Mouse (Mus musculus): ENCODE measurements around the gene Pisd. TPM values are rescaled to one million over a fixed set of nuclear protein-coding genes. Genes with fewer than 3 reads are reported as not detected.
A peak's percentile ranks its signal among the peaks of the same experiment; 100 is the strongest.
"Not testable (repeated sequence)": the region's sequence is repeated elsewhere in the genome, so short reads cannot be mapped to it uniquely, and the experiment has no call there.

Pisd gene
- polyA plus RNA-seq, 1 experiment from 2014 or later, result 83.2 TPM

DNA sequence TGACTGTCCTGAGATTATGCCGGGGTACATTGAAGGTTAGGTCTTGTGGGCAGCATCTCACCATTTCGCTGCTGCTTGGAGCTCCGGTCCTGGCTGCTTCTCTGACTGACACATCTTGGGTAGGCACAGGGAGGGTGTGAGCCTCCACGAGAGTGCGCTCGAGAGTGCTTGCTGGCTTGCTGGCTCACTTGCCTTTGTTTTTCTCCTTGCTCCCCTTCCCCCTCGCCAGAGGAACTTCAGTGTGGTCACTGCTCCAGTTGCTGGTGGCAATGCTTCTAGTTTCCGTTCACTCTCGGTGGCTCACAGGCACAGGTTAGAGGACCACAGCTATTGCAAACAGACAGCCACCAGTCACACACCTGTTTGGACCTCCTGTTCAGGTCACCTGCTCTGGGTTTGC is 43.3 kb downstream of the Pisd start:
- Histone ChIP-seq H3K4me3 (no peak overlapping the region), H3K4me2 (replicated peaks) (no peak overlapping the region), H3K4me1 (peaks cover 26% of the 10 kb centered on the region), H3K27me3 (no peaks in the 10 kb centered on the region), H3K9me3 (replicated peaks) (no peaks in the 10 kb centered on the region), H3K36me3 (peaks cover 8% of the 10 kb centered on the region; the same call in 1 of the 2 replicates), H3K27ac (peak overlapping the region; percentile 67; the same call in 1 of the 2 replicates), H3K9ac (no peak overlapping the region)
- 54% methylated on average over 9 of the region's 9 CpGs for WGBS
- 0 out of 2 replicates have a peak, but pooled peaks have one; percentile 27 for ATAC-seq (ENCODE audit: low FRiP score)

DNA sequence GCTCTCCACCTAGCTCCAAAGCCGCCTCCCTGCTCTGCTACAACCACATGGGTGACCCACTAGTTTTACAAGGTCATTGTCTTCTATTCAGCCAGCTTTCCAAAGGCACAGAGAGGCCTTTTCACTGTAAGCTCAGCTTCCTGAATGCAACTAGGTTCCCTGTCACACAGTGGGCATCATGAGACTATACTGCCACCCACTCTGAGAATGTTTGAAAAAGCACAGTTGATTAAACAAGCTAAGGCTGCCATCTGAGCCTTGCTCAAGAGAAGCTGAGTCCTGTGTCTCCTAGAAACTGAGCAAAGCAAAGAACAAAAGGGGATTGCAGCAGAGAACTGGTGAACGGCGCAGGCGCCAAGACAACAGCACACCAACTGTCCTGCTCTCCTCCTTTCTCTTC is 44.1 kb downstream of the Pisd start:
- peak; percentile 40; the same call in 1 of the 2 replicates for ATAC-seq (ENCODE audit: low FRiP score)
- not testable (repeated sequence) for H3K9me3 ChIP-seq (replicated peaks); H3K4me3 ChIP-seq; H3K27me3 ChIP-seq; H3K4me2 ChIP-seq (replicated peaks); H3K9ac ChIP-seq
- 67% methylated on average over 4 of the region's 4 CpGs for WGBS
- Histone ChIP-seq H3K27ac (peak overlapping the region; percentile 67), H3K36me3 (peaks cover 10% of the 10 kb centered on the region; the same call in 1 of the 2 replicates), H3K4me1 (peaks cover 25% of the 10 kb centered on the region)

GRCm38 (mm10) chr5:32740850-32741249 is 44.6 kb downstream of the Pisd start:
- not testable (repeated sequence) for H3K27me3 ChIP-seq; H3K9me3 ChIP-seq (replicated peaks); H3K9ac ChIP-seq; H3K4me2 ChIP-seq (replicated peaks); H3K4me3 ChIP-seq; ATAC-seq (ENCODE audit: low FRiP score)
- Histone ChIP-seq H3K27ac (peak overlapping the region; percentile 40; the same call in 1 of the 2 replicates), H3K36me3 (peaks cover 10% of the 10 kb centered on the region; the same call in 1 of the 2 replicates), H3K4me1 (peaks cover 19% of the 10 kb centered on the region)
- WGBS, result 80% methylated on average over 8 of the region's 8 CpGs

DNA sequence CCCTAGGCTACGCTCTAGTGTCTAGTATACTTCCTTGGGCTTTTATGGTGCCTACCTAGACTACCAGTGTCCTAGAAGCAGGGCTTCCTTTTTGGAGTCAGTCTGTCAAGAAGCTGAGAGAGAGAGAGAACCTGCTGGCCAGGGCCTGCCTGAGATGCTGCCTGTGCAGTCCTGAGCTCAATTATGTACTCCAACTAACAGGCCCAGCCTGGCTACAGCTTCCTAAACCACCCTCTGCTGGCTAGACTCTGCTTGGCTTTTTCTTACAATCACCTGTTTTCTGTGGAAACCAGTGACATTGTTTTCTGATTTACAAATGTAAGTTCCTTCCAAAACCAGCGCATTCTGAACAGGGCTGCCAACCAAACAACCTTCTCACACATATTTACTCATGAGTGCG is 45.3 kb downstream of the Pisd start:
- no peak for ATAC-seq (ENCODE audit: low FRiP score)

GRCm38 (mm10) chr5:32736770-32737169 is 48.7 kb downstream of the Pisd start:
- 84% methylated on average over 3 of the region's 3 CpGs for WGBS
- H3K27me3 ChIP-seq; H3K4me2 ChIP-seq (replicated peaks); H3K4me1 ChIP-seq; H3K27ac ChIP-seq; H3K9me3 ChIP-seq (replicated peaks); H3K4me3 ChIP-seq; H3K9ac ChIP-seq: not testable (repeated sequence)
- peaks cover 26% of the 10 kb centered on the region for H3K36me3 ChIP-seq
- ATAC-seq (ENCODE audit: low FRiP score), result peak; percentile 53; the same call in 1 of the 2 replicates

More for the DNA sequence above, 45.3 kb downstream of the Pisd start:
- Histone ChIP-seq H3K9me3 (replicated peaks) (no peaks in the 10 kb centered on the region), H3K9ac (no peak overlapping the region), H3K4me2 (replicated peaks) (no peak overlapping the region), H3K4me3 (no peak overlapping the region), H3K27me3 (no peaks in the 10 kb centered on the region), H3K4me1 (peaks cover 14% of the 10 kb centered on the region), H3K27ac (peak overlapping the region; percentile 40; the same call in 1 of the 2 replicates), H3K36me3 (peaks cover 15% of the 10 kb centered on the region)
- 97% methylated on average over 3 of the region's 3 CpGs for WGBS

DNA sequence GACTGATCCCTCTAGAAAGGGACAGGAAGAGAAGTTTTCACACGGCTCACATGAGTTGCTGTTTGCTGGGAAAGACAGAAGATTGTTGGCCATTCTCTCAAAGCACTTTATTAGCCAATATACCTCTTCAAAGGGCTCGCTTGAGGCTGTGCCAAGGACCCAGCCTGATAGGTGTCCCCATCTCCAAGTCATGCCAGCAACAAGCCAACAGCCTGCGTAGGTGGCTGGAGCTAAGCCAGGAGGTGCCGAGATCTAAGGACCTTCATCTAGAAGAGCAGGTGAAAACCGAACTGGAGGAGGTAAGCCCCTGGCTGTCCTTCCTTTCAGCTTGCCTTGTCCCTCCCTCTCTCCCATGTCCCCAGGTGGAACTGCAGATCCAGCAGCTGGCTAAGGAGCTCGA is 49.7 kb downstream of the Pisd start:
- H3K36me3 ChIP-seq, result peaks cover 26% of the 10 kb centered on the region
- no peak for ATAC-seq (ENCODE audit: low FRiP score)
- no peak overlapping the region for H3K27ac ChIP-seq
- H3K9me3 ChIP-seq (replicated peaks), result no peaks in the 10 kb centered on the region
- no peaks in the 10 kb centered on the region for H3K27me3 ChIP-seq
- H3K9ac ChIP-seq, result no peak overlapping the region
- no peaks in the 10 kb centered on the region for H3K4me1 ChIP-seq
- no peak overlapping the region for H3K4me3 ChIP-seq
- H3K4me2 ChIP-seq (replicated peaks), result no peak overlapping the region
- WGBS, result 91% methylated on average over 6 of the region's 6 CpGs

- WGBS, result 94% methylated on average over 6 of the region's 6 CpGs
- H3K9ac ChIP-seq; H3K9me3 ChIP-seq (replicated peaks); H3K27me3 ChIP-seq; H3K4me2 ChIP-seq (replicated peaks); H3K4me1 ChIP-seq; H3K27ac ChIP-seq; H3K4me3 ChIP-seq: not testable (repeated sequence)
- ATAC-seq (ENCODE audit: low FRiP score), result peak; percentile 52; the same call in 1 of the 2 replicates
- H3K36me3 ChIP-seq, result peaks cover 26% of the 10 kb centered on the region
Measured at GRCm38 (mm10) chr5:32733892-32734291, 51.6 kb downstream of the Pisd start.

GRCm38 (mm10) chr5:32728851-32729250 is 56.6 kb downstream of the Pisd start:
- H3K4me2 ChIP-seq (replicated peaks), result no peak overlapping the region
- no peaks in the 10 kb centered on the region for H3K27me3 ChIP-seq
- no peak overlapping the region for H3K4me3 ChIP-seq
- H3K9ac ChIP-seq, result no peak overlapping the region
- no peak for ATAC-seq (ENCODE audit: low FRiP score)
- H3K9me3 ChIP-seq (replicated peaks), result 0 out of 2 replicates have a peak, but pooled peaks cover 3% of the 10 kb centered on the region
- 86% methylated on average over 8 of the region's 8 CpGs for WGBS
- no peaks in the 10 kb centered on the region for H3K4me1 ChIP-seq
- H3K36me3 ChIP-seq, result peaks cover 7% of the 10 kb centered on the region; the same call in 1 of the 2 replicates
- H3K27ac ChIP-seq, result no peak overlapping the region

DNA sequence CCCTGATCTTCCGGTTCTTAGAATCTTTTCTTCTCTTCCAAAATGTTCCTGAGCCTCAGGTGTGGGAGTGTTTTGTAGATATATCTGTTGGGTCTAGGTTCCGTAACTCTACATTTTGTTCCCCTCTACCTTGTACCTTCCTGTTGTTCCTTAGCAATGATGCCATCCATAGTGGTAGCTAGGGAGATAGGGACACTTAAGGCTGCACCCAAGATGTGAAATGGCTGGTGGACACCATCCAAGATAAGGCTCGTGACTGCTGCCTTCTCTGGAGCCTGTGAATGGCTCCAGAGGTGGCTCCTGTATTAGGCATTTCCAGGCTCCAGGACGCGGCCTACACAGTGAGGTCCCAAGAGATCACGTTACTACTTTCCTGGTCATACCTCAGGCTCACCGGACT is 57.1 kb downstream of the Pisd start:
- Histone ChIP-seq H3K9ac (no peak overlapping the region), H3K27me3 (no peaks in the 10 kb centered on the region), H3K36me3 (peaks cover 1% of the 10 kb centered on the region; the same call in 1 of the 2 replicates), H3K9me3 (replicated peaks) (0 out of 2 replicates have a peak, but pooled peaks cover 3% of the 10 kb centered on the region), H3K27ac (no peak overlapping the region), H3K4me3 (no peak overlapping the region), H3K4me1 (no peaks in the 10 kb centered on the region), H3K4me2 (replicated peaks) (no peak overlapping the region)
- ATAC-seq (ENCODE audit: low FRiP score), result no peak
- 81% methylated on average over 7 of the region's 7 CpGs for WGBS

GRCm38 (mm10) chr5:32725397-32725796 is 60.0 kb downstream of the Pisd start:
- WGBS, result 83% methylated on average over 3 of the region's 3 CpGs
- H3K4me3 ChIP-seq; H3K4me2 ChIP-seq (replicated peaks); H3K4me1 ChIP-seq; H3K27ac ChIP-seq; H3K27me3 ChIP-seq; H3K9ac ChIP-seq; H3K9me3 ChIP-seq (replicated peaks); H3K36me3 ChIP-seq; ATAC-seq (ENCODE audit: low FRiP score): not testable (repeated sequence)

- H3K9me3 ChIP-seq (replicated peaks), result 0 out of 2 replicates have a peak, but pooled peaks cover 3% of the 10 kb centered on the region
- no peak overlapping the region for H3K4me3 ChIP-seq
- no peaks in the 10 kb centered on the region for H3K27me3 ChIP-seq
- 88% methylated on average over 7 of the region's 7 CpGs for WGBS
- no peak overlapping the region for H3K9ac ChIP-seq
- no peak for ATAC-seq (ENCODE audit: low FRiP score)
- H3K4me2 ChIP-seq (replicated peaks), result no peak overlapping the region
- no peaks in the 10 kb centered on the region for H3K4me1 ChIP-seq
- no peak overlapping the region for H3K27ac ChIP-seq
- no peaks in the 10 kb centered on the region for H3K36me3 ChIP-seq
Measured at GRCm38 (mm10) chr5:32723981-32724380, 61.5 kb downstream of the Pisd start.

DNA sequence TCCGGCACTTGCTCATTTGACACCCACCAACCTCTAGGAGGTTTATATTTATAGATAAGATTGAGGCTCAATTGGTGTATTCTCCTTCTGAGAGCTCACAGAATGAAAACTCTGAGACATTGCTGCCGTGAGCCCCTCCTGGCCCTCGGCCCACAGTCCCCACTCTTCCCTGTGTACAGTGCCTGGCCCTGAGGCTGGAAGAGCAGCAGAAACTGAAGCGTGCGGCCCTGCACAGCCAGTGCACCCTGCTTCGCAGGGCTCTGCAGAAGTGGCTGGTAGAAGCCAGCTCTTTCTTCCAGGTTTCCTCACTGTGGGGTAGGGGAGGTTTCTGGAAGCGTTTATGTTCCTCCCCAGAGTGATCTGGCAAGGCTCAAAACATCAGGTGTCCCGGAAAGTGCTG is 62.7 kb downstream of the Pisd start:
- H3K9ac ChIP-seq; ATAC-seq (ENCODE audit: low FRiP score); H3K36me3 ChIP-seq; H3K27me3 ChIP-seq; H3K27ac ChIP-seq; H3K4me2 ChIP-seq (replicated peaks); H3K9me3 ChIP-seq (replicated peaks); H3K4me1 ChIP-seq; H3K4me3 ChIP-seq: not testable (repeated sequence)
- 83% methylated on average over 8 of the region's 8 CpGs for WGBS

- H3K27me3 ChIP-seq, result no peaks in the 10 kb centered on the region
- H3K4me1 ChIP-seq, result no peaks in the 10 kb centered on the region
- no peak overlapping the region for H3K4me2 ChIP-seq (replicated peaks)
- no peaks in the 10 kb centered on the region for H3K36me3 ChIP-seq
- 70% methylated on average over 7 of the region's 7 CpGs for WGBS
- H3K27ac ChIP-seq, result no peak overlapping the region
- 0 out of 2 replicates have a peak, but pooled peaks cover 3% of the 10 kb centered on the region for H3K9me3 ChIP-seq (replicated peaks)
- no peak overlapping the region for H3K4me3 ChIP-seq
- no peak overlapping the region for H3K9ac ChIP-seq
- ATAC-seq (ENCODE audit: low FRiP score), result no peak
Measured at GRCm38 (mm10) chr5:32722263-32722662, 63.2 kb downstream of the Pisd start.

Data from hindbrain, embryonic 12.5 days (tissue).